Mouse (Mus musculus) frontal cortex, adult 2 months (tissue): ENCODE measurements around the gene Aldh4a1. TPM values are rescaled to one million over a fixed set of nuclear protein-coding genes. Genes with fewer than 3 reads are reported as not detected.

Experiments
- DNase-seq, 2 experiments: peaks; one replicate each; pipeline ENCODE4 v3.0.0; 2022; ENCODE audit warnings: low spot score in 1 of 2; ENCODE audit errors: extremely low spot score in 1 of 2
- polyA plus RNA-seq: library from polyadenylated mRNA; depleted of rRNA; stranded (reverse); fragments of >200 nt; gene quantifications from 2 replicates; pipeline ENCODE4 v1.2.3, GENCODE M21; 2012

Aldh4a1 gene
- polyA plus RNA-seq, 1 experiment: 24.7 TPM

- DNase-seq: no peak
These were observed 33.2 kb upstream of the Aldh4a1 start for GRCm38 (mm10) chr4:139589351-139590027.

GRCm38 (mm10) chr4:139590446-139590845 is 32.2 kb upstream of the Aldh4a1 start:
- no peak for DNase-seq

- no peak for DNase-seq
These were observed 29.8 kb upstream of the Aldh4a1 start for GRCm38 (mm10) chr4:139592895-139593294.

GRCm38 (mm10) chr4:139593383-139593782 is 29.3 kb upstream of the Aldh4a1 start:
- no peak for DNase-seq

- no peak for DNase-seq
These were observed 28.6 kb upstream of the Aldh4a1 start for GRCm38 (mm10) chr4:139594062-139594461.

- no peak for DNase-seq
These were observed 26.0 kb upstream of the Aldh4a1 start for GRCm38 (mm10) chr4:139596715-139597114.

GRCm38 (mm10) chr4:139597286-139598284 is 25.1 kb upstream of the Aldh4a1 start:
- DNase-seq: no peak

- no peak for DNase-seq
These were observed 24.3 kb upstream of the Aldh4a1 start for GRCm38 (mm10) chr4:139598356-139598755.

- peak; percentile 44 to 78 for DNase-seq
These were observed 23.6 kb upstream of the Aldh4a1 start for GRCm38 (mm10) chr4:139598950-139599518.

GRCm38 (mm10) chr4:139601519-139602356 is 20.9 kb upstream of the Aldh4a1 start:
- peak in 1 of 2 experiments; percentile 45 for DNase-seq

GRCm38 (mm10) chr4:139602357-139603244 is 20.1 kb upstream of the Aldh4a1 start, which contains the start of gene Gm21969:
TSS of gene Gm21969 (plus strand) at chr4:139603186.
- peak in 1 of 2 experiments; percentile 71 for DNase-seq

- no peak for DNase-seq
These were observed 17.4 kb upstream of the Aldh4a1 start for GRCm38 (mm10) chr4:139605216-139605615.

GRCm38 (mm10) chr4:139606732-139607131 is 15.9 kb upstream of the Aldh4a1 start:
- no peak for DNase-seq

GRCm38 (mm10) chr4:139608975-139609374 is 13.7 kb upstream of the Aldh4a1 start:
- no peak for DNase-seq

- DNase-seq: peak in 1 of 2 experiments; percentile 46
These were observed 11.7 kb upstream of the Aldh4a1 start for GRCm38 (mm10) chr4:139610954-139611353.

- peak; percentile 50 to 88 for DNase-seq
These were observed 11.1 kb upstream of the Aldh4a1 start for GRCm38 (mm10) chr4:139611542-139611953.

- DNase-seq: no peak
These were observed 8.0 kb upstream of the Aldh4a1 start for GRCm38 (mm10) chr4:139614524-139615260.

GRCm38 (mm10) chr4:139616276-139617000 is 6.2 kb upstream of the Aldh4a1 start:
- DNase-seq: no peak
